Mouse (Mus musculus) hindlimb bud, embryonic 11.5 days (tissue): Measurements from ENCODE around the gene Ddit4.

Source experiments
- DNase-seq: peaks from one replicate; pipeline ENCODE4 v3.0.0-alpha.2; 2012; ENCODE audit warnings: low read depth, low spot score; ENCODE audit errors: extremely low spot score

Gene Ddit4

DNA sequence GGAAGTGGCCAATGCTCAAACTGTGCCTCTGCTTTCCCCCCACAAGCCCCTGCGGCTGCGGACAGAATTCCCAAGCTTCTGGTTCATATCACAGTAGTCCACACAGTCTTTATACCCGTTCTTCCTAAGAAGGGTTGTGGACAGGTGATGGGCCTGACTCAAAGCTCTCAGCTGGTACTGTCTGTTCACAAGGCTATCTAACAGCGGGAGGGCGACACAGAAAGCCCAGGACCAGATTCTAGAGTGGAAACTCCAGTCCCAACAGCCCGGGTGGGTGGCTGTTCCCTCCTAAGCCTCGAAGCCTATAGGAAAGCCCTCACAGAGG, 31.2 kb downstream of the Ddit4 start:
- DNase-seq: no peak

DNA sequence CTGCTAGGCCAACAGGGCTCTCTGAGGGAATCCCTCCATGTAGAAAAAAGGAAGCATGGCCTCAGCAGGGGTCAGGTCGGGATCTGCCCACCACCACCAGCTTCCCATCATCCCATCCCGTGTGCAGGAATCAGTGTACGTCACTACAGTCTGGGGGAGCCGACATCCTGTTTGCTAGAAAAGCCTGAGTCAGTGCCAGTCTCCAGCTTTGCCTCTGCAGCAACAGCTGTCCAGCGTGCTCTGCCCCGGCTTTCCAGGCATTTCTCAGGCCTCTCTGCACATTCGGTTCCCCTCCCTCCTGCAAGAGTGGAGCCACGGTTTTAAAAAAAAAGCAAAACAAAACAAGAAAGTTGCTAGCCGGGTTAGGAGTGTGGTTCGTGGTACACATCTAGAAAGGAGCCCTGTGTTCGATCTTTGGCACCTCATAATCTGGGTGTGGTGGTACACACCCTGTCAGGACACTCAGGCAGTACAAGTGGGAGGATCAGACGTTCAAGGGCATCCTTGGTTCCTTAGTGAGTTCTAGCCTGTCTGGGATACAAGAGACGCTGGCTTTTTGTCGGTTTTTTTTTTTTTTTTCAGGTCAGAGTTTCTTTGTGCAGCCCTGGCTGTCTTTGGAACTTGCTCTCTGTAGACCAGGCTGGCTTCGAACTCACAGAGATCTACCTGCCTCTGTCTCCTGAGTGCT, 32.0 kb downstream of the Ddit4 start:
- no peak for DNase-seq

DNA sequence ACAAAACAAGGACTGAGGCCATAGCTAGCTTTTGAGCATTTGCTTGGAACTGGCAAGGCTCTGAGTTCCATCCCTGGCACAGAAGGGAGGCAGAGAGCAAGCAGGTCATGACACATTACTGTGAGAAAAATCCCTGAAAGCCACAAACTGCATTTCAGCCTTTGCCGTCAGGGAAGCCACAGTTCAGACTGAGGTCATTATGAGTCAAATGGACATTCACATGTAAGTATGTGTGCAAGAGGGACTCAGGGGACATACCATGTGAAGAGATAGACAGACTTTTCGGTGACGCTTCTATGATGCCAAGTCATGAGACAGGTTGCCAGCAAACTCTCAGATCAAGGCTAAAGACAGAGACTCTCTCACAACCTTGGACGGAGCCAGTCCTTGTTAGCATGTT, 33.5 kb downstream of the Ddit4 start:
- DNase-seq: no peak

DNA sequence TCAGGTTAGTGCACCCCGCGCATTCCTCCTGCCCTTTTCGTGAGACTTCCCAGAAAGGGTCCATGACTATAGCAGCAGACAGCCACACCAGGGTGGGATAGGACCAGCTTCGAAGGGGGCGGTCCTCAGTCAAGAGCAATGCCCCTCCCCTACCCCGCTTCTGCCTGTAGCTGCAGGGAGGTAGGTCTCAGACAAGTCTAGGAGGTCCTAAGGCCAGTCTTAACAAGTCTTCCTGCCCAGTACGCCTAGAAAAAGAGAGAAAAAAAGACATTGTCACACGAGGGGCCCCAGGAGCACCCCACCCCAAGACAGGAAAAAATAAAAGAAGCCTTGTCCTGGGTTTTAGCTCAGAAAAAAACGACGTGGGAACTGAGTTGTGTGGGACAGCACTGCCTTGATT, 35.0 kb downstream of the Ddit4 start:
- DNase-seq: no peak

DNA sequence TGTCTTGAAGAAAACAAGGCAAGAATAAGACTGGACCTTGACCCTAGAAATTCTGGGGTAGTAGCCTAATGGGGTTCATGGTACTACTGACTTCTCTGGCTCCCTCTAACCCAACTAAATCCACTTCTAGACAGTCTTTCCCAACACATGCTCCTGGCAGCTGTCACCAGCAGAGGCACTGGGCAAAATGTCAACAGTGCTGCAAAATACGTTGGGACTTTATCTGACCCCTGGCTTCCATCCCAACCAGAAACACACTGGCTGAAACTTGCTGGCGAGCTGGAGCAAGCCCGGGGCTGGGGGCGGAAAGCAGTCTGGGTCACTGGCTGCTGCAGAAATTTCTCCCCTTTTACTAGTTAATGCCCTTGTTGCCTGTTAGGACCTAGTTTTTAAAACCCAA, 35.5 kb downstream of the Ddit4 start:
- no peak for DNase-seq

DNA sequence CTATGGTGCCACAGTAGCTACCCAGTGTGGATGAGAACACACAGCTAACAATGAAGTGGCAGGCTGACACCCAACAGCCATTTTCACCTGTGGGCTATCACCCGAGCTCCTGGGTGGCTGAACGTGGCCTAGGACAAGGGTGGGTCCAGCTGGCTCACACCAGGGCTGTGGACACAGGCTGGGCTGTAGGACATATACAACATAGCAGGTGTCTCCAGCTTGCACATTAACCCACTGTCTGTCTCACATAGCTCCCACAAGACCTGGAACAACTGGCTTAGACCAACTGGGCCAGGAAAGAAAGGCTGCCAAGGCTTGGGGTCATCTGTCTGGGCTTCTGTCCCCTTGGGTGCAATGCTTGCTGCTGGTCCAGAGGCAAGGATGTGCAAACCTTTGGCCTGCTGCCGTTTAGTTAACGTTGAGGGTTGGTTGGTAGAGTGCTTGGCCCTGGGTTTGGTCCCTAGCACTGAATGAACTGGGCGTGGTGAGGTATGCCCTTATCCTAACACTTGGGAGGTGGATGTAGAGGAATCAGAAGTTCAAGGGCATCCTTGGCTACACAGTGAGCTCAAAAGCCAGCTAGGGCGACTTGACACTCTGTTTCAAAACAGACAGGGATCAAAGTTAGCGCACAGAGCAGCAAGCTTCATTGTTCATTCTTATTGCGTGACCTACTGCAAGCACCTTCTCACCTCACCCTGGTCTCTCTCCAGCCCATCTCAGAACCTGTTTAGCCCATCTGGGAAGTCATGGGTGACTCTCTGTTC, 36.3 kb downstream of the Ddit4 start:
- no peak for DNase-seq

DNA sequence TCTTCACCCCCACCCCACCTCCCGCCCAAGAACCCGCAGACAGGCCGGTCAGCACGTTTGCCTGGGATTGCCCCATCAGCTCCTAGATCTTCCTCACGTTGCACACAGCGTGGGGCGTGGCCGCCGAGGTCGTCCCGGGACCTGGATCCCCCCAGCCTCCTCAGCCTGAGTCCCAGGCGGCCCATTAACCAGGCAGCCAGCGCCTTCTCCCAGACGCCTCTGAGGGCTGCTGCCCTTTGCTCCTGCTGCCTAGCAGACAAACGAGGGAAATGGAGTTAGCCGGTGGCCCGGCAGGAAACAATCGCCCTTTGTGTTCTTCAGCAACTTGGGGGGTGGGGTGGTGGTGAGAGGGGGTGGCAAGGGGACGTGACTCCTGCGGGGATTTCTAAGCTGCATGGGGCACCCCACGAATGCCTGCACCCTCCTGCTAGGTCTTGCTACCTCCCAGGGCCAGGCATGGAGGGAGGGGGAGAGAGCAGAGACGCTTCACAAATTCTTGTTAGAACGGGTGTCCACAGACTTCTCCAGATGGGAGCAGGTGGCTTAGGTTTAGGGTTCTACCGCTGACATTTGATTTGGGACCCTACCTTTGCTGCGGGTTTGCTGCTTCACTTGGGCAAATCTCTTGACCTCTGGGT, 40.0 kb downstream of the Ddit4 start:
- no peak for DNase-seq

DNA sequence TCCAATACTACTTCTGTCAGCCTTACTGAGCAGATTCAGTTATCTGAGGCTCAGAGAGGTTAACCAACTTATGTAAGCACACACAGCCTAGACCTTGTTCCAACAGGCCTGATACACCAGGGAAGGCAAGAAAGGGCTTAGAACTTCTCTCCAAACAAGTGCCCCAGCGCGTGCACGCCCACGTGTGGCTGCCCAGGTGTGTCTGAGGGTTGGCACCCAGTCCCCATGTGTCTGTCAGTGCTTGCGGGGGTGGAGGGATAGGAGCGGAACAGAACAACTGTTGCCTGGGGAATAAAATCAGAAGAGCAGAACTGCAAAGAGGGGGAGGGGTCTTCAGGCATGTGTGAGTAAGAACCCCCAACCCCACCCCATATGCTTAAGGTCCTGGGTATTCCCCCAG, 40.5 kb downstream of the Ddit4 start:
- DNase-seq: no peak

DNA sequence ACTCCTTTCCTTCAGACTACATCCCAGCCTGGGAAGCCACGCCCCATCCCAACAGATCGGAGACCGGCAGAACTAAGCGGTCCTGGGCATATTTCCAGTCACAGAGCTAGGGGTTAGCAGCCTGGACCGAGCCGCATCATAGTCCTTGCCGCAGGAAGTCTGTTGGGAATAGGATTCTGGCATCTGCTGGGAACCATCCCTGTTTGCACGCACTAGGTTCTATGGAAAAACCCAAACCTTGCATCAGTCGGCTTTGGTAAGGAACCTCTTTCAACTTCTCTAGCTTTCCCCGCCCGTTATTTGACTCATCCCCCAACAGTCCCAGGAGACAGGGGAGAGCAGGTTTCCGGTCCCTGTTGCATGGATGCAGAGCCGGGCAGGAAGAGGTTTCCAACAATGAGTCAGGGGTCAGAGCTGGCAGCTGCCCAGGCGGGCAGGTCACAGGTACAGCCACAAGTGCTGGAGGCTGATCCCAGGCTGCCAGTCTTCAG, 42.2 kb downstream of the Ddit4 start:
- no peak for DNase-seq

DNA sequence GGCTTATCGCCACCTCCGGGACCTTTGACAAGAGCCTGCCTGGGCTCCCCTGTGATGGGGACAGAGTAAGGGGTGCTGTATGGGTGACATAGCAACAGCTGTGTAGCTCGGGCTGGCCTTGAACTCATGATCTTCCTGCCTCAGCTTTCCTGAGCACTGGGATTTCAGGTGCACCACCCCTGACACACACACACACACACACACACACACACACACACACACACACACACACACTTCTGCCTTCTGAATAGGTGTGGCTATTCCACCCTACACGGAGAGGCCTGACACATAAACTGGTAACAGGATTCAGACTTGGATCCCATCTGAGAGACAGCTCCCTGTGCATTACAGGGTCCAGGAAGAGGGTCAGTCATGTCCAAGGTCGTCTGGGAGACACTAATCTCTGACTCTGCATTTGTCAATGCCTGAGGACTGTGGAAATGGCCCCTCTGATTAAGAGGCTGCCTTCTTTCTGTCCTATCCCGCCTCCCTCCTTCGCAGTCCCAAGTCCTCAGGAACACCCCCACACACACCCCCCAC, 42.8 kb downstream of the Ddit4 start:
- DNase-seq: no peak

DNA sequence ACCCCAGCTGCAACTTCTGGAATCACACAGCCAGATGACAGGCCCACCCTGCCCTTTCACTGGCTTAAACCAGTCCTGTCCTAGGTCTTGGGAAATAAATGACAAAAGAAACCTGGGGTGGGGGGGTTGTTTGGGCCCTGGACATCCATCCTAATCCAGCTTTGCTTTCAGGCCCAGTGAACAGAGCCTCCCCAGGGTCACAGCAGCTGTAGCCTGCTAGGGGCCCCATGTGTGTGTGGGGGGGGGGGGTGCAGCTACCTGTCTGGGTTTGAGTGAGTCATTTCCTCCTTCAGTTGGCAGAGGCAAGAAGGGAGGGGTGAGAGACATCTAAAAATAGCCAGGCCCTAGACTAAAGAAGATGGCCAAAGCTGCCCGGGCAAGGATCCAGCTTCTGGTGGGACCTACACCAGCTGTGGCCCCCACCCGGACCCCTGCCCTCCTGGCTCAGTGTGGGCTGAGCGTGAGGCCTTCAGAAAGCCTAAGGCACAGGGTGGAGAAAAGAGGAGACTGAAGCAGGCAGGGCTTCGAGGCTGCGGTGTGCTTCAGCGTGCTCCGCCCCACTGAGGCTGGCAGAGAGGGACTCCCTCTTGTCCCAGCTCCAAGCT, 43.8 kb downstream of the Ddit4 start:
- DNase-seq: no peak

DNA sequence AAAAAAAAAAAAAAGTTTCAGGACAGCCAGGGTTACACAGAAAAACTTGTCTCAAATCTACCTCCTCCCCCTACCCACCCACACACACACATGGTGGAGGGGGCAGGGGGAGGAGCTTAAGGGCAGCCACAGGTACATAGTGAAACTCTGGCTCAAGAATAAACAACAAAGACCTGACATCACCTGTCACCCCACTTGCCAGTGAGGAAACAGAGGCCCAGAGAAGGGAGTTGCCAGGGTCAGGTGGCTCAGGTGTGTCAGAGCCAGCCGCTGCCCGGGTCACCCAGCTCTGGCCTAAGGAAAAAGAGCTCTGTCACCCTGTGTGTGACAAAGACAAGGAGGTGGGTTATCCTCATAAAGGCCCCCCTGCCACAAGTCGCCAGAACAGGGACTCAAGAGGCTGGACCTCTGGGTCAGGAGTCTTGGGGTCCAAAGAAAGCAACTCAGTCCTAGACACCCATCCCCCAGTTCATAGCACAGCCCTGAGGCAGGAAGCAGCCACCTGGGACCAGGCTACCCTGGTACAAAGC, 44.5 kb downstream of the Ddit4 start:
- DNase-seq: no peak

DNA sequence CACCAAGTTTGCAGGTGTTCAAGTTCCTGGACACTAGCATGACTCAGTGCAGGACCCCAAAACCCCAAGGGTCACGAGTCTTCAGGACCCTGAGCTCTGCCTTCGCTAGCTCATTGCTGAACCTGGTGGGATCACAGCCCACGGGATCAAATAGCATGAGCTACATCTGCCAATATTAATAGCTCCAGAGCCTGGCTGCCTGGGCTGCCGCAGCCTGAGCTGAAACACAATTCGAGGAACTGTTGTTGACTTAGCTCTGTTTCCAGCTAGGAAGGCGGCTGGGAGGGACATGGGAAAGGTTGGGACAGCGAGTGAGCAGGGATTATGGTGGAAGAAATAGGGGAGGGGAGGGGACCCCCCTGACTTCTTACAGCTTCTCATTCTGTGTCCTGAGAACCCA, 48.5 kb downstream of the Ddit4 start:
- DNase-seq: no peak

DNA sequence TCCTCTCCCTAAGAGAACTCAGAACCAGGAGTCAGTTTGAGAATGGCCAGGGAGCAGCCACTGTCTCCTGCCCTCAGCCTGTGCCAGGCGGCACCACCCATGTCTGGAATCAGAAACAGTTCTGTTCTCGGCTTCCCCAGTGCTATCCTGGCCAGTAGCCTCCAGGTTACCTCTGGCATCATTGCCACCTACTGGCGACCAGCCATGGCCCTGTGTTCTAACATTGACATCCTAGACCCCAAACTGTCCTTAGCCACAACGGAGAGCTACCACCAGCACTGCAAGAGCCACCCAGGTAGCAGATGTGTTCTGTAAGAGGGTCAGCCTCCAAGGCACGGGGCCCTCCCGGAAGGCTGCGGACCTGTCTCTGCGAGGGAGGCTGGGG, 49.0 kb downstream of the Ddit4 start:
- no peak for DNase-seq

DNA sequence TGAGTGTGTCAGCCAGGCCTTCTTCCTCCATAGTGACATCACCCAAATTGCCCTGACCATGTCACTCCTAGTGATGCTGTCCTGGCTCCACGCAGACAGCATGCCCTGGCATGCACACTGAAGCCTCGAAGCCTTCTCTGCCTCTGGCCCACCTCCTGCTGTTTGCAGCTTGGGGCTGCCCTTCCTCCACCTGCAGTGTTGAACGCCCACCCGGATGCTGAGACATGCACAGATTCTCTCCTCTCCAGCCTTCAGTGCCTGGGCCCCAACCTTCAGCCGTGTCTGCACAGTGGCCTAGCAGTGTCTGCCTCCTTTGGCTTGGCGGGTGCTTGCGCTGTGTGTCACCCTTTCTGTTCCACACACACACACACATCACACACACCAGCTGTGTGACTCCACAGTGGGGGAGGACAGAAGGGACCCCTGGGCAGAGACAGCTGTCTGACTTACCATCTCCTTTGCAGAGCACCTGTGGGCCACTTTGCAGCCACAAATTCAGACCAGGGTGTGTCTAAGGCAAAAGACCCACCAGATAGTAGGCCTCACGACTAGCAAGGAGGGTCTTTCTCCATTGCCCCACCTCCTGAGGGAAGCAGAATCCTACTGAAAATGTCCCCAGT, 49.5 kb downstream of the Ddit4 start:
- no peak for DNase-seq

DNA sequence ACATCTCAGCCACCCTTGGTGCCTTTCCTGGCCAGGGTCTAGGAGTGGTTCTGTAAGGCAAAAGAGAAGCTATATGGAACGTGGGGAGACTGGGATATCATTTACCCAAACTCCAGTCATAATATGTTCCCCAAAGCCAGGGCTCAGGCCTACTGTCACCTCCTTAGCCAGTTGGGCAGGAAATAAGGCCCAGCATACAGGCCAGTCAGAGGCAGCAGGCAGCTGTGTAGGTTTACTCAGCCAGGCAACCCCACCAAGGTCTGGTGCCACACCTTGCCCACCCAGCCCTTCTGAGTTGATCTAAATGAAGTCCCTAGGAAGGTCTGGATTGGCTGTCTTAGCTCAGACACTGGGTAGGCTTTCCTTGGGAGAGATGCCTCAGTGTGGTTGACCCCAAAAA, 50.2 kb downstream of the Ddit4 start:
- DNase-seq: no peak

DNA sequence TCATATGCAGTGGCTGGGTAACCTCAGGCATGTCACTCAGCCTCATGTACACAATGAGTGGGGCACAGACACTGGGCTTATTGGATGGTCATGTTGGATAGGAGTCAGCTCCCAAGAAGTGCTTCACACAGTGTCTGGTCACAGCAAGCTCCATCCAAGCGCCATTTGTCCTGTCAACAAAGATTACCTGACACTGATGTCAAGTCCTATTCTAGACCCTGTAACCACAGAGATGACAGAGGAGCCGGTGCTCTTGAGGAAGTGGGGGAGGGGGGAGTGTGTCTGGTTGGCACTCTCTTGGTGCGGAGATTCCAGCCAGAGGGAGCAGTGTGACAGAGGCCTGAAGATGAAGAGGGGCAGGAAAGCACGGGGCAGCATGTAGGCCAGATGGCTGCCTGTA, 50.7 kb downstream of the Ddit4 start:
- no peak for DNase-seq

DNA sequence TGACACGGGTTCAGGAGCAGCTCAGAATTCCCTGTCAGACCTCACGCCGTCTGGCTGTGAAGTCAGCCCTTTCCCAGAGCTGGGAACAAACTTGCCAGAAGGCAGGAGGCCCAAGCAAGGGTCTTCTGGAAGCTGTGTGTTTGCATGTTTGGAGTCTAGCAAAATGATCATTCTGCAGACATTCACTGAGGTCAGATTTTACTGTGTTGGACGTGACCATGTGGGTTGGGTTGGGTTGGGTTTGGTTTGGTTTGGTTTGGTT, 51.5 kb downstream of the Ddit4 start:
- DNase-seq: no peak
